Mouse (Mus musculus): ENCODE data around the gene Bicd2. TPM values are rescaled to one million over a fixed set of nuclear protein-coding genes. Genes with fewer than 3 reads are reported as not detected.

The Bicd2 gene
- polyA plus RNA-seq, 1 experiment from 2014 or later = 26.2 TPM

DNA sequence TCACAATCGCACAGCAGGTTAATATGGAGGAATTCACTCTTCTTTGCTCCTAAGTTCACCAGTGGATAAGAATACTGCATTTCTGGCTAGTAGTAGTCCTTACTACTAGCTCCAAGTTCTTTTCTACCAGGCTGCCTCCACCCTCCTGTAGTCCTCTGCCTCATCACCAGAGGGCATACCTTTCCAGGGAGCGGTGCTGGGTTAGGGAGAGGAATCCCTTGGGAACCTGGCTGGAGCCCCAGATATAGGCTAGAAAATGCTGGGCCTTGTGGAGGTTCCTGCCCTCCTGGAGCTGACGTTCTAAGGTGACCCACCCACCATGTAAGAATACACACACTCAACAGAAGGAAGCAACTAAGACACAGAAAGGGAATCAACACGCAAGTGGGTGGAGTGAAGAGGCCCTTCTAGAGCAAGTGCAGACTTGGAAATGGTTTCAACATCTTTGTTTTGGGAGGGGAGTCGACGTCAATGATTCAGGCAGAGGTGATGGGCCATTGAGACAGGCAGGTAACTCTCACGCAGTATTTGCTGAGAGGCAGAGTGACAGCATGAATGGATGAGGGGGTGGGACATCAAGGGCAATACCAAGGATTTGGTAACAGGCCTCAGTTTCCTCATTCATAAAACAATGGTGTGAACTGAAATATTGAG, 2.4 kb upstream of the Bicd2 start:
- Histone ChIP-seq H3K27me3 (ENCODE audit: control insufficient read depth, insufficient read depth, low read depth, low read length) (no peaks in the 10 kb centered on the region), H3K9ac (ENCODE audit: low read depth, low read length) (no peak overlapping the region), H3K36me3 (ENCODE audit: control insufficient read depth, insufficient read depth, low read length) (no peaks in the 10 kb centered on the region), H3K4me1 (ENCODE audit: control insufficient read depth, insufficient read depth, low read length) (peaks cover 28% of the 10 kb centered on the region), H3K9me3 (replicated peaks; ENCODE audit: control insufficient read depth, low read length, poor library complexity, severe bottlenecking) (no peaks in the 10 kb centered on the region), H3K4me3 (ENCODE audit: low read depth, low read length) (no peak overlapping the region), H3K27ac (ENCODE audit: low read length) (no peak overlapping the region), H3K4me2 (ENCODE audit: low read length) (no peak overlapping the region)
- 79% methylated on average over 7 of the region's 7 CpGs for WGBS
- no peak for ATAC-seq

DNA sequence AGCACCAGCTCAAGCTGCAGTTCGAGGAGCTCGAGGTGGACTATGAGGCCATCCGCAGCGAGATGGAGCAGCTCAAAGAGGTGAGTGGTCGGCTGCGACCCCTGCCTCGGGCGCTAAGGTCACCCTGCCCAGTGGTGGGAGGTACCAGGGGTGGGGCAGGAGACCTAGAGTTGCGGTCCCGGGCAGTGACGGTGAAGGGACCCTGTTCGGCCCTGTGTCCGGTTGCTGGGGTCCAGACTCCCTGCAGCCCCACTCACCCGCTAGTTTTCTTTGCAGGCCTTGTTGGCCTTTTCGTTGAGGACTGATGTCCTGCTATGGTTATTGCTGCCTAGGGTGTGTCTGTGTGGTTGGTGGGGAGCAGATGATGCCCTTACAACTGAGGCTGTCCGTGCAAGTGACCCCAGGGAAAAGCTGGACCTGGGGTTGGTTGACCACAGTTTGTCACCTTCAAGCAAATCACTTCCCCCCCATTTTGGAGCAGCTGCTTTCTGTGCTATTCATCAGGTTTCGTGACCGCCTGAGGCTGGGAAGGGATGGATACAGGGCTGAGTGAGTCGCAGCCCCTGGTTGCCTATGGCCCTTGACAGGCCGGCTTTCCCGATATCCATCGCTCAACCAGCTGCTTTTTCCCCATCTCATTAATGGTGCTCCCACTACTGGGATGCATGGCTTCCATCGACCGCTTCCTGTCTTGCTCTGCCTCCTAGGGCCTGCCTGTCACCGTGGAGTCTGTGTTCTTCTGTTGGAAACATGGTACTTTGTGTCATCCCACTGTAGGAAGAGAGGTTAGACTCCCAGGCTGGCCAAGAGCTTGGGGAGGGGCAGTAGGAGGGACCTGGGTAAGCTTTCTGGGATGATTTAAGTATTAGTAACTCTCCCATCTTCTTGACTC, 692 bp downstream of the Bicd2 start:
- peak overlapping the region; percentile 74 for H3K27ac ChIP-seq (ENCODE audit: low read length)
- no peaks in the 10 kb centered on the region for H3K36me3 ChIP-seq (ENCODE audit: control insufficient read depth, insufficient read depth, low read length)
- no peaks in the 10 kb centered on the region for H3K9me3 ChIP-seq (replicated peaks; ENCODE audit: control insufficient read depth, low read length, poor library complexity, severe bottlenecking)
- H3K4me2 ChIP-seq (ENCODE audit: low read length) = peak overlapping the region; percentile 97
- no peaks in the 10 kb centered on the region for H3K27me3 ChIP-seq (ENCODE audit: control insufficient read depth, insufficient read depth, low read depth, low read length)
- WGBS = 4% methylated on average over 25 of the region's 25 CpGs
- H3K4me1 ChIP-seq (ENCODE audit: control insufficient read depth, insufficient read depth, low read length) = peaks cover 36% of the 10 kb centered on the region
- H3K4me3 ChIP-seq (ENCODE audit: low read depth, low read length) = peak overlapping the region; percentile 92
- ATAC-seq = no peak; the same call in 1 of the 2 replicates
- peak overlapping the region; percentile 95 for H3K9ac ChIP-seq (ENCODE audit: low read depth, low read length)

DNA sequence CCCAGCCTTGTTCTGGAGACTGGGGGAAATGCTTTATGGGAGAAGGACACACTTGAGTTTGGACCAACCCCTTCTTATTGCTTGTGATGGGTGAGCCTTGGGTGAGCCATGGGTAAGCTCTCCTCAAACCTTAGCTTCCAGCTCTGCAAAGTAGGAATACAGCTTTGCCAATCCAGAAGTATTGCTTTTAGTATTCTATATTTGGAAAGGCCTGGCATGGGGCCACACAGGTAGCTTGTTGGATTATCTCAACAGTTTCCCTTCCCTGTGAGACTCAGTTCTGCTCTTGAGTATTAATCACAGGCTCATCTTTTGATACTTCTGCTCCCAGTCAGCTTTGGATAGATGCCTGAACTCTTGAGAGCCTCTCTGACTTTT, 1.3 kb downstream of the Bicd2 start:
- no peaks in the 10 kb centered on the region for H3K27me3 ChIP-seq (ENCODE audit: control insufficient read depth, insufficient read depth, low read depth, low read length)
- ATAC-seq = no peak
- H3K4me2 ChIP-seq (ENCODE audit: low read length) = peak overlapping the region; percentile 97
- H3K27ac ChIP-seq (ENCODE audit: low read length) = no peak overlapping the region
- peak overlapping the region; percentile 92 for H3K4me3 ChIP-seq (ENCODE audit: low read depth, low read length)
- no peaks in the 10 kb centered on the region for H3K9me3 ChIP-seq (replicated peaks; ENCODE audit: control insufficient read depth, low read length, poor library complexity, severe bottlenecking)
- no peaks in the 10 kb centered on the region for H3K36me3 ChIP-seq (ENCODE audit: control insufficient read depth, insufficient read depth, low read length)
- peak overlapping the region; percentile 95 for H3K9ac ChIP-seq (ENCODE audit: low read depth, low read length)
- H3K4me1 ChIP-seq (ENCODE audit: control insufficient read depth, insufficient read depth, low read length) = peaks cover 36% of the 10 kb centered on the region

DNA sequence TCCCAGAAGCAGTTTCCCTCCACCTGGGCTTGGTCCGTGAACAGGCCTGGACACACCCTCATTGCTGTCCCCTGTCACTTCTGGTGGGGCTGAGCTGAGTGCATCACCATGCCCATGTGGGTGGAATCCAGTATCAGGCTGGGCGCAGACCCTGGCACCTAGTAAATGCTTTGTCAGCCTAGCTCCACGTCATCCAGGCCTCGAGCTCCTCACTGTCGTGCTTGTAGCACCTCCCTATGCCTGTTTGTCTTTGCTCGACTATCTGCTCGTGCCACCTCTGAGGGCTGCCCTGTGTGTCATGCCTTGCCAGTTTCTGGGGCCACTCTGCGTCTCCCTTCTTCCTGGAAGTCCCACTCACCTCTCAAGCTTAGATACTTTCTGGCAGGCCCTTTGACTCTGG, 3.2 kb downstream of the Bicd2 start:
- H3K27ac ChIP-seq (ENCODE audit: low read length) = no peak overlapping the region
- no peak overlapping the region for H3K4me3 ChIP-seq (ENCODE audit: low read depth, low read length)
- no peaks in the 10 kb centered on the region for H3K9me3 ChIP-seq (replicated peaks; ENCODE audit: control insufficient read depth, low read length, poor library complexity, severe bottlenecking)
- no peaks in the 10 kb centered on the region for H3K27me3 ChIP-seq (ENCODE audit: control insufficient read depth, insufficient read depth, low read depth, low read length)
- no peak overlapping the region for H3K4me2 ChIP-seq (ENCODE audit: low read length)
- 90% methylated on average over 8 of the region's 8 CpGs for WGBS
- H3K36me3 ChIP-seq (ENCODE audit: control insufficient read depth, insufficient read depth, low read length) = no peaks in the 10 kb centered on the region
- H3K4me1 ChIP-seq (ENCODE audit: control insufficient read depth, insufficient read depth, low read length) = peaks cover 40% of the 10 kb centered on the region
- ATAC-seq = no peak
- H3K9ac ChIP-seq (ENCODE audit: low read depth, low read length) = no peak overlapping the region

DNA sequence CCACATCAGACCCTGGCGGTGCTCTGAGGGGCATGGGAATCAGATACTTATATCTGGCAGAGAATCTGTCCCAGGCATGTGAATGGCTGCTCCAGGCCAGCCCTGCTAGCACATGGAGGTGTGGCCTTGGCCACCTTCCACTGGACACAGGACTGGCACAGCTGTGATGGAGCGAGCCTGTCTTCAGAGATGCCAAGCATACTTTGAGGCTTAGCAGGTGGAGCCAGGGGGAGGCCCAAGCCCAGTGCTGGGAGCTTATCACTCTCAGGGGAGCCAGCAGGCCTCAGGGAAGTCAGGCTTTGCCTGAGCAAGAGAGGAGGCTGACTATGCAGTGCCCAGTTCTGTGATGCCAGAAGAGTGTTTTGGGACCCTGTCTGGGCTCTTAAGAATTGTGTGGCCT, 4.1 kb downstream of the Bicd2 start:
- H3K36me3 ChIP-seq (ENCODE audit: control insufficient read depth, insufficient read depth, low read length) = no peaks in the 10 kb centered on the region
- no peak for ATAC-seq
- H3K4me2 ChIP-seq (ENCODE audit: low read length) = no peak overlapping the region
- no peak overlapping the region for H3K9ac ChIP-seq (ENCODE audit: low read depth, low read length)
- 82% methylated on average over 2 of the region's 2 CpGs for WGBS
- peaks cover 32% of the 10 kb centered on the region for H3K4me1 ChIP-seq (ENCODE audit: control insufficient read depth, insufficient read depth, low read length)
- no peak overlapping the region for H3K4me3 ChIP-seq (ENCODE audit: low read depth, low read length)
- no peaks in the 10 kb centered on the region for H3K27me3 ChIP-seq (ENCODE audit: control insufficient read depth, insufficient read depth, low read depth, low read length)
- no peaks in the 10 kb centered on the region for H3K9me3 ChIP-seq (replicated peaks; ENCODE audit: control insufficient read depth, low read length, poor library complexity, severe bottlenecking)
- no peak overlapping the region for H3K27ac ChIP-seq (ENCODE audit: low read length)

DNA sequence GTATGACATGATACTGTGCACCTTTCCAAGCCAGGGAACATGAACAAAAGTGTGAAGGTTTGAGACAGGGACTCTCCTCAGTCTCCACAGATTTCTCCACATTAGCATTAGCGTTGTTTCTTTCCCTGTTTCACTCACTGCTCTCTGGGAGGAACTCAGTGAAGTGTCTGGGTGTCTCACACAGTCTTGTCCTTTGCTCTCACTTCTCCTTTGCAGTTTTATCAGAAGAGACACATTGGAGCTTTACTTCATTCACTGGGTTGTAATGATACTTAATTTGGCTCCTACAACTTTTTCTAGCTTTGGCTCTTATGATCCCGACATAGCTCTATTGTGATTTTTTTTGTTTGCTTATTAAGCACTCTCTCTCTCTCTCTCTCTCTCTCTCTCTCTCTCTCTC, 7.1 kb downstream of the Bicd2 start:
- H3K9me3 ChIP-seq (replicated peaks; ENCODE audit: control insufficient read depth, low read length, poor library complexity, severe bottlenecking) = no peaks in the 10 kb centered on the region
- no peak overlapping the region for H3K27ac ChIP-seq (ENCODE audit: low read length)
- ATAC-seq = no peak
- H3K36me3 ChIP-seq (ENCODE audit: control insufficient read depth, insufficient read depth, low read length) = no peaks in the 10 kb centered on the region
- H3K9ac ChIP-seq (ENCODE audit: low read depth, low read length) = no peak overlapping the region
- WGBS = 98% methylated on average over 2 of the region's 2 CpGs
- H3K4me2 ChIP-seq (ENCODE audit: low read length) = no peak overlapping the region
- H3K4me1 ChIP-seq (ENCODE audit: control insufficient read depth, insufficient read depth, low read length) = peaks cover 31% of the 10 kb centered on the region
- H3K4me3 ChIP-seq (ENCODE audit: low read depth, low read length) = no peak overlapping the region
- H3K27me3 ChIP-seq (ENCODE audit: control insufficient read depth, insufficient read depth, low read depth, low read length) = no peaks in the 10 kb centered on the region

DNA sequence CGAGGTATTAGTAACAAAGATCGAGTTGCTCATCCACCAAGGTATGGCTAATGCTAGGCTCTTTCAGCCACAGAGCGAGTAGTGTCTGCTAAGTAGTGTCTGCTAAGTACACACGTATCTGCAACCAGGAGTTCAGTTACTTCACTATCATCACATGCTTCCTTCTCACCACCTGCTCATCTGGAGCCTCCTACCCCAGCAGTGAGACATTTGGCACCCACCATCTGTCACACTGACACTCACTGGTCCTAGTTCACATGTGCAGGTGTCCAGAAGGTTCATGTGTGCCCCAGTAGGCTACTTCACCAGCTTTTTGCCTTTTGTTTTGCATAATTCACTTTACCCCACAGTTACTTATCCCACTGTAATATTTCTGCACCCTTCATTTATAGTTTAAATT, 8.0 kb downstream of the Bicd2 start:
- Histone ChIP-seq H3K4me2 (ENCODE audit: low read length) (no peak overlapping the region), H3K27me3 (ENCODE audit: control insufficient read depth, insufficient read depth, low read depth, low read length) (no peaks in the 10 kb centered on the region), H3K9me3 (replicated peaks; ENCODE audit: control insufficient read depth, low read length, poor library complexity, severe bottlenecking) (no peaks in the 10 kb centered on the region), H3K4me3 (ENCODE audit: low read depth, low read length) (no peak overlapping the region), H3K36me3 (ENCODE audit: control insufficient read depth, insufficient read depth, low read length) (no peaks in the 10 kb centered on the region), H3K27ac (ENCODE audit: low read length) (no peak overlapping the region), H3K4me1 (ENCODE audit: control insufficient read depth, insufficient read depth, low read length) (peaks cover 23% of the 10 kb centered on the region), H3K9ac (ENCODE audit: low read depth, low read length) (no peak overlapping the region)
- 91% methylated on average over 4 of the region's 4 CpGs for WGBS
- ATAC-seq = no peak

DNA sequence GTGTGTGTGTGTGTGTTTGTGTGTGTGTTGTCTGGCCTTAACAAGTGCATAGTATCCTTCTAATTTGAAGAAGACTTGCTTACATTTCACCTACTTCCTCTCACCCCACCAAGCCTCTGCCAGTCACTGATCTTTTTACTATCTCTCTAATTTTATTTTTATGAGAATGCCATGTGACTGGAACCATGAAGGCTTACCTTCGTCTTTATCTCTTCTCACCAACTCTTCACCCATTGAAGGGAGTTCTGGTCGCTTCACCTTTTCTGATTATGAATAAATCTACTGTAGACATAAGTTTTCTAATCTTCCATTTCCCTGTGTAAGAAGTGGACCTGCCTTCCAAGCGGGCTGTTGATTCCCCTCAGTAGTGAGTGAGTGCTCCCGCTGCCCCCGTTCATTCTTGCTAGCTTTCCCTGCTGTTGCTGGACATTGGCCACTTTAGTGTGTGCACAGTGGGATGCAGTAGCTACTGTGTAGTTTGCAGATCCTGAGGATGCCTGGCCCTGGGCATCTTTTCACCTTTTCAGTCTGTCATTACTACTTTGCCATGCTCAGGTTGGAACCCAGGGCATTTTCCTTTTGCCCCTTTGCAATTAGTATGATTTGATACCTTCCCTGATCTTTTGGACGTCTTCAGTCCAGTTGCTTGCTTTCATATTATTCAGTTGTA, 8.6 kb downstream of the Bicd2 start:
- no peaks in the 10 kb centered on the region for H3K36me3 ChIP-seq (ENCODE audit: control insufficient read depth, insufficient read depth, low read length)
- 91% methylated on average over 6 of the region's 6 CpGs for WGBS
- H3K4me2 ChIP-seq (ENCODE audit: low read length) = no peak overlapping the region
- H3K4me3 ChIP-seq (ENCODE audit: low read depth, low read length) = no peak overlapping the region
- H3K27ac ChIP-seq (ENCODE audit: low read length) = no peak overlapping the region
- ATAC-seq = no peak
- no peaks in the 10 kb centered on the region for H3K9me3 ChIP-seq (replicated peaks; ENCODE audit: control insufficient read depth, low read length, poor library complexity, severe bottlenecking)
- H3K4me1 ChIP-seq (ENCODE audit: control insufficient read depth, insufficient read depth, low read length) = peaks cover 18% of the 10 kb centered on the region
- H3K9ac ChIP-seq (ENCODE audit: low read depth, low read length) = no peak overlapping the region
- no peaks in the 10 kb centered on the region for H3K27me3 ChIP-seq (ENCODE audit: control insufficient read depth, insufficient read depth, low read depth, low read length)

Measured in midbrain, embryonic 16.5 days (tissue).